Mouse (Mus musculus): ENCODE results near the gene Jph3. TPM values are rescaled to one million over a fixed set of nuclear protein-coding genes. Genes with fewer than 3 reads are reported as not detected.
A peak's percentile ranks its signal among the peaks of the same experiment; 100 is the strongest.

Jph3 gene
- polyA plus RNA-seq, 1 experiment from 2014 or later, result 47.7 TPM

GRCm38 (mm10) chr8:121699936-121700335 lies 29.5 kb upstream of the Jph3 start:
- Histone ChIP-seq H3K27me3 (no peaks in the 10 kb centered on the region; the same call in 1 of the 2 replicates), H3K4me3 (no peak overlapping the region), H3K27ac (no peak overlapping the region), H3K4me2 (replicated peaks) (no peak overlapping the region), H3K9ac (no peak overlapping the region), H3K9me3 (replicated peaks) (no peaks in the 10 kb centered on the region), H3K4me1 (peaks cover 15% of the 10 kb centered on the region), H3K36me3 (no peaks in the 10 kb centered on the region)
- ATAC-seq (ENCODE audit: low FRiP score), result no peak
- 97% methylated on average over 2 of the region's 2 CpGs for WGBS

- Histone ChIP-seq H3K27ac (no peak overlapping the region), H3K4me2 (replicated peaks) (no peak overlapping the region), H3K4me3 (no peak overlapping the region), H3K36me3 (no peaks in the 10 kb centered on the region), H3K9me3 (replicated peaks) (no peaks in the 10 kb centered on the region), H3K9ac (no peak overlapping the region), H3K4me1 (no peaks in the 10 kb centered on the region), H3K27me3 (no peaks in the 10 kb centered on the region)
- WGBS, result 67% methylated on average over 3 of the region's 3 CpGs
- no peak for ATAC-seq (ENCODE audit: low FRiP score)
These were observed 24.2 kb upstream of the Jph3 start for GRCm38 (mm10) chr8:121705174-121705573.

GRCm38 (mm10) chr8:121706956-121707355 lies 22.5 kb upstream of the Jph3 start:
- H3K27ac ChIP-seq, result no peak overlapping the region
- no peaks in the 10 kb centered on the region for H3K4me1 ChIP-seq
- 81% methylated on average over 11 of the region's 11 CpGs for WGBS
- H3K4me3 ChIP-seq, result no peak overlapping the region
- H3K9ac ChIP-seq, result no peak overlapping the region
- no peaks in the 10 kb centered on the region for H3K27me3 ChIP-seq
- H3K36me3 ChIP-seq, result no peaks in the 10 kb centered on the region
- no peaks in the 10 kb centered on the region for H3K9me3 ChIP-seq (replicated peaks)
- H3K4me2 ChIP-seq (replicated peaks), result no peak overlapping the region
- no peak for ATAC-seq (ENCODE audit: low FRiP score)

GRCm38 (mm10) chr8:121708406-121708805 lies 21.0 kb upstream of the Jph3 start:
- no peak overlapping the region for H3K4me2 ChIP-seq (replicated peaks)
- H3K27me3 ChIP-seq, result no peaks in the 10 kb centered on the region
- ATAC-seq (ENCODE audit: low FRiP score), result no peak
- no peak overlapping the region for H3K4me3 ChIP-seq
- H3K36me3 ChIP-seq, result no peaks in the 10 kb centered on the region
- H3K27ac ChIP-seq, result no peak overlapping the region
- no peak overlapping the region for H3K9ac ChIP-seq
- no peaks in the 10 kb centered on the region for H3K4me1 ChIP-seq
- no peaks in the 10 kb centered on the region for H3K9me3 ChIP-seq (replicated peaks)
- WGBS, result 52% methylated on average over 6 of the region's 6 CpGs

GRCm38 (mm10) chr8:121717502-121717901 lies 11.9 kb upstream of the Jph3 start:
- H3K4me1 ChIP-seq, result peaks cover 12% of the 10 kb centered on the region
- no peak overlapping the region for H3K27ac ChIP-seq
- no peaks in the 10 kb centered on the region for H3K36me3 ChIP-seq
- H3K9ac ChIP-seq, result peak overlapping the region; percentile 15; the same call in 1 of the 2 replicates
- H3K27me3 ChIP-seq, result peaks cover 21% of the 10 kb centered on the region
- H3K4me3 ChIP-seq, result 0 out of 2 replicates have a peak overlapping the region, but pooled peaks have one; percentile 7
- H3K4me2 ChIP-seq (replicated peaks), result peak overlapping the region; percentile 45
- no peaks in the 10 kb centered on the region for H3K9me3 ChIP-seq (replicated peaks)
- 47% methylated on average over 14 of the region's 14 CpGs for WGBS
- ATAC-seq (ENCODE audit: low FRiP score), result peak; percentile 72

- no peaks in the 10 kb centered on the region for H3K36me3 ChIP-seq
- H3K9ac ChIP-seq, result no peak overlapping the region; the same call in 1 of the 2 replicates
- H3K27me3 ChIP-seq, result peaks cover 21% of the 10 kb centered on the region
- 0 out of 2 replicates have a peak overlapping the region, but pooled peaks have one; percentile 7 for H3K4me3 ChIP-seq
- peak overlapping the region; percentile 45 for H3K4me2 ChIP-seq (replicated peaks)
- no peak overlapping the region for H3K27ac ChIP-seq
- no peaks in the 10 kb centered on the region for H3K9me3 ChIP-seq (replicated peaks)
- ATAC-seq (ENCODE audit: low FRiP score), result peak; percentile 88
- H3K4me1 ChIP-seq, result peaks cover 12% of the 10 kb centered on the region
- 26% methylated on average over 12 of the region's 12 CpGs for WGBS
These were observed 11.4 kb upstream of the Jph3 start for GRCm38 (mm10) chr8:121717982-121718425.

- 66% methylated on average over 6 of the region's 6 CpGs for WGBS
- no peaks in the 10 kb centered on the region for H3K9me3 ChIP-seq (replicated peaks)
These were observed 10.5 kb upstream of the Jph3 start for GRCm38 (mm10) chr8:121718925-121719324.

GRCm38 (mm10) chr8:121721072-121721471 lies 8.4 kb upstream of the Jph3 start:
- Histone ChIP-seq H3K27ac (no peak overlapping the region), H3K4me1 (peaks cover 9% of the 10 kb centered on the region), H3K9ac (no peak overlapping the region), H3K4me3 (no peak overlapping the region), H3K36me3 (no peaks in the 10 kb centered on the region), H3K9me3 (replicated peaks) (no peaks in the 10 kb centered on the region), H3K4me2 (replicated peaks) (no peak overlapping the region), H3K27me3 (peaks cover 7% of the 10 kb centered on the region; the same call in 1 of the 2 replicates)
- 56% methylated on average over 6 of the region's 6 CpGs for WGBS
- ATAC-seq (ENCODE audit: low FRiP score), result no peak

More at GRCm38 (mm10) chr8:121718925-121719324, 10.5 kb upstream of the Jph3 start:
- H3K4me3 ChIP-seq, result no peak overlapping the region
- no peak overlapping the region for H3K9ac ChIP-seq
- H3K4me2 ChIP-seq (replicated peaks), result no peak overlapping the region
- H3K27me3 ChIP-seq, result peaks cover 21% of the 10 kb centered on the region
- no peak for ATAC-seq (ENCODE audit: low FRiP score)
- H3K4me1 ChIP-seq, result peaks cover 15% of the 10 kb centered on the region
- H3K27ac ChIP-seq, result no peak overlapping the region
- no peaks in the 10 kb centered on the region for H3K36me3 ChIP-seq

- peaks cover 18% of the 10 kb centered on the region for H3K27me3 ChIP-seq
- no peaks in the 10 kb centered on the region for H3K9me3 ChIP-seq (replicated peaks)
- H3K4me1 ChIP-seq, result peaks cover 3% of the 10 kb centered on the region
- ATAC-seq (ENCODE audit: low FRiP score), result no peak
- no peak overlapping the region for H3K4me2 ChIP-seq (replicated peaks)
- WGBS, result 76% methylated on average over 12 of the region's 12 CpGs
- no peak overlapping the region for H3K9ac ChIP-seq
- H3K36me3 ChIP-seq, result no peaks in the 10 kb centered on the region
- no peak overlapping the region for H3K27ac ChIP-seq
- no peak overlapping the region for H3K4me3 ChIP-seq
These were observed 5.6 kb upstream of the Jph3 start for GRCm38 (mm10) chr8:121723846-121724245.

- Histone ChIP-seq H3K27me3 (peaks cover 45% of the 10 kb centered on the region), H3K27ac (no peak overlapping the region), H3K9me3 (replicated peaks) (no peaks in the 10 kb centered on the region), H3K4me2 (replicated peaks) (no peak overlapping the region), H3K9ac (no peak overlapping the region), H3K4me1 (peaks cover 20% of the 10 kb centered on the region), H3K36me3 (no peaks in the 10 kb centered on the region), H3K4me3 (no peak overlapping the region)
- WGBS, result 60% methylated on average over 3 of the region's 3 CpGs
- no peak for ATAC-seq (ENCODE audit: low FRiP score)
These were observed 2.3 kb upstream of the Jph3 start for GRCm38 (mm10) chr8:121727164-121727563.

- Histone ChIP-seq H3K36me3 (no peaks in the 10 kb centered on the region), H3K4me1 (peaks cover 24% of the 10 kb centered on the region), H3K9me3 (replicated peaks) (no peaks in the 10 kb centered on the region), H3K27me3 (peaks cover 62% of the 10 kb centered on the region), H3K27ac (no peak overlapping the region), H3K9ac (peak overlapping the region; percentile 74), H3K4me2 (replicated peaks) (peak overlapping the region; percentile 83), H3K4me3 (peak overlapping the region; percentile 60)
- ATAC-seq (ENCODE audit: low FRiP score), result no peak
- 1% methylated on average over 44 of the region's 54 CpGs for WGBS
These were observed 331 bp downstream of the Jph3 start for GRCm38 (mm10) chr8:121729754-121730153.

- Histone ChIP-seq H3K36me3 (no peaks in the 10 kb centered on the region), H3K9me3 (replicated peaks) (no peaks in the 10 kb centered on the region), H3K27me3 (peaks cover 64% of the 10 kb centered on the region), H3K4me3 (peak overlapping the region; percentile 60), H3K4me2 (replicated peaks) (peak overlapping the region; percentile 83), H3K4me1 (peaks cover 24% of the 10 kb centered on the region), H3K9ac (peak overlapping the region; percentile 74), H3K27ac (peak overlapping the region; percentile 68)
- 1% methylated on average over 41 of the region's 60 CpGs for WGBS
- 0 out of 2 replicates have a peak, but pooled peaks have one; percentile 37 for ATAC-seq (ENCODE audit: low FRiP score)
These were observed 747 bp downstream of the Jph3 start for GRCm38 (mm10) chr8:121730170-121730569.

- Histone ChIP-seq H3K4me1 (peaks cover 24% of the 10 kb centered on the region), H3K4me3 (peak overlapping the region; percentile 60), H3K27me3 (peaks cover 67% of the 10 kb centered on the region), H3K9ac (peak overlapping the region; percentile 74), H3K27ac (peak overlapping the region; percentile 73), H3K4me2 (replicated peaks) (peak overlapping the region; percentile 83), H3K36me3 (no peaks in the 10 kb centered on the region), H3K9me3 (replicated peaks) (no peaks in the 10 kb centered on the region)
- WGBS, result under 1% methylated on average over 37 of the region's 37 CpGs
- peak; percentile 24; the same call in 1 of the 2 replicates for ATAC-seq (ENCODE audit: low FRiP score)
These were observed 1.2 kb downstream of the Jph3 start for GRCm38 (mm10) chr8:121730646-121731045.

Measured in hindbrain, embryonic 12.5 days (tissue).